Mouse (Mus musculus) lung, postnatal 0 days (tissue): ENCODE data around the gene Hs6st3.

ENCODE experiments used
- CTCF ChIP-seq: IDR thresholded peaks from 2 replicates; pipeline ENCODE4 v1.5.1; 2016; ENCODE audit warnings: antibody characterized with exemption, mild to moderate bottlenecking
- EP300 ChIP-seq: IDR thresholded peaks from 2 replicates; pipeline ENCODE4 v1.6.1; 2016; ENCODE audit warnings: antibody characterized with exemption, mild to moderate bottlenecking, control low read depth

DNA sequence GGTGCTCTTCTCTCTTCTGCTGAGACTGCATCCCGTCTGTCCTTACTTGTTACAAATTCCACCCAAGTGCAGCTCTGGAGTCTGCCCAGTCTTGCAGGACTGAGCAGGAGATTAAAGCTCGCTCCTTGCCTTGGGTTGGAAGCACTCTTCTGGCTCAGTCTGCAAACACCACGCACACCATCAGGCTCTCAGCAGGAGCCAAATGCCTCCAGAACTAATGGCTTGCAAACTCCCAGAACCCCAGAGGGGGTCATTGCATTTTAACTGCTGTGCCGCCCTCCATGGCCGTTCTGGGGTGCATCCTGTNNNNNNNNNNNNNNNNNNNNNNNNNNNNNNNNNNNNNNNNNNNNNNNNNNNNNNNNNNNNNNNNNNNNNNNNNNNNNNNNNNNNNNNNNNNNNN lies 714.0 kb downstream of the Hs6st3 start:
- TF ChIP-seq CTCF, result no peak
- no peak for TF ChIP-seq EP300
